Mouse (Mus musculus) liver, embryonic 13.5 days (tissue): ENCODE results near the gene Gm20458. TPM values are rescaled to one million over a fixed set of nuclear protein-coding genes. Genes with fewer than 3 reads are reported as not detected.

Source experiments
- ATAC-seq: fragments of 200-750 bp; cut with Nextera tagmentation; 2 replicates; pipeline ENCODE4 v1.8.0; 2017; ENCODE audit warnings: low read depth, mild to moderate bottlenecking, moderate number of reproducible peaks, moderate library complexity
- DNase-seq: peaks from one replicate; pipeline ENCODE4 v3.0.0; 2022
- H3K27ac ChIP-seq: fragments of 300-500 bp; sonication (generic); 2 replicates; pipeline ENCODE4 v1.5.1; 2015; ENCODE audit warnings: moderate library complexity, mild to moderate bottlenecking, inconsistent platforms
- H3K27me3 ChIP-seq: fragments of 300-500 bp; sonication (generic); 2 replicates; pipeline ENCODE4 v1.6.1; 2015; ENCODE audit warnings: mild to moderate bottlenecking, inconsistent platforms
- H3K36me3 ChIP-seq: fragments of 300-500 bp; sonication (generic); 2 replicates; pipeline ENCODE4 v1.6.1; 2015; ENCODE audit warnings: mild to moderate bottlenecking, inconsistent platforms
- H3K4me1 ChIP-seq: fragments of 300-500 bp; sonication (generic); replicated peaks from 2 replicates; pipeline ENCODE4 v1.6.1; 2015; ENCODE audit warnings: inconsistent platforms
- H3K4me2 ChIP-seq: fragments of 300-500 bp; sonication (generic); 2 replicates; pipeline ENCODE4 v1.6.1; 2015; ENCODE audit warnings: inconsistent platforms, mild to moderate bottlenecking, moderate library complexity
- H3K4me3 ChIP-seq: fragments of 300-500 bp; sonication (generic); replicated peaks from 2 replicates; pipeline ENCODE4 v1.5.1; 2015; ENCODE audit warnings: mild to moderate bottlenecking, inconsistent platforms
- H3K9ac ChIP-seq: fragments of 300-500 bp; sonication (generic); 2 replicates; pipeline ENCODE4 v1.6.1; 2015; ENCODE audit warnings: mild to moderate bottlenecking, inconsistent platforms
- H3K9me3 ChIP-seq: fragments of 300-500 bp; sonication (generic); replicated peaks from 2 replicates; pipeline ENCODE4 v1.6.1; 2016; ENCODE audit warnings: inconsistent platforms
- WGBS: fragments of 180-500 bp; shearing (Covaris S2); methylation state at CpG from one replicate; pipeline ENCODE4 v1.1.7; 2015; ENCODE audit not compliant: insufficient replicate concordance; 5-methylcytosine and 5-hydroxymethylcytosine counted together
- polyA plus RNA-seq: library from polyadenylated mRNA; unstranded; fragments of >200 nt; fragmentation: Nextera tagmentation; extraction: Ambion mirVana; gene quantifications from 2 replicates; pipeline ENCODE4 v1.2.1, GENCODE M21; 2015

Gene Gm20458
- polyA plus RNA-seq, 1 experiment from 2014 or later: 5.7 TPM

DNA sequence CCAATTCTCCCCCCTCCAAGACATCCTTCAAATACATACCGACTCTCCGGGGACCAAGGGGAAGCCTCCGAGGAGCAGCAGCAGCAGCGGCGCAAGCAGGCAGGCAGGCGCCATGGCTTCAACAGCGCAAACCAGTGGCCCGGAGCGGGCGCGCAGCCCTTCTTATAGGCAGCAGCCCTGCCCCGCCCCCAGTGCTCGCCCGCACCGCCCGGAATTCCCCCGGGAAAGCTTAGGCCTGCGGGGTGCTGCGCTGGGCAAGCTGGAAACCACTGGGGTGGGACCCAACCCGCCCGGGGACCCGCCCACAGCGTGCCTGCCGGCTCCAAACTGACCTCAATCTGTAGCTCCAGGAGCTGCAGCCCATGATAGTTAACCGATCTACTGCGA, 17.7 kb upstream of the Gm20458 start:
- H3K4me1 ChIP-seq: peaks cover 17% of the 10 kb centered on the region
- no peaks in the 10 kb centered on the region for H3K9me3 ChIP-seq
- no peaks in the 10 kb centered on the region for H3K36me3 ChIP-seq
- H3K27me3 ChIP-seq: peaks cover 53% of the 10 kb centered on the region
- DNase-seq (peak; percentile 15), ATAC-seq (peak; percentile 78)
- peak overlapping the region; percentile 45 for H3K4me2 ChIP-seq
- H3K9ac ChIP-seq: peak overlapping the region; percentile 68
- H3K27ac ChIP-seq: peak overlapping the region; percentile 13; the same call in 1 of the 2 replicates
- 2% methylated on average over 26 of the region's 26 CpGs for WGBS
- peak overlapping the region; percentile 58 for H3K4me3 ChIP-seq

DNA sequence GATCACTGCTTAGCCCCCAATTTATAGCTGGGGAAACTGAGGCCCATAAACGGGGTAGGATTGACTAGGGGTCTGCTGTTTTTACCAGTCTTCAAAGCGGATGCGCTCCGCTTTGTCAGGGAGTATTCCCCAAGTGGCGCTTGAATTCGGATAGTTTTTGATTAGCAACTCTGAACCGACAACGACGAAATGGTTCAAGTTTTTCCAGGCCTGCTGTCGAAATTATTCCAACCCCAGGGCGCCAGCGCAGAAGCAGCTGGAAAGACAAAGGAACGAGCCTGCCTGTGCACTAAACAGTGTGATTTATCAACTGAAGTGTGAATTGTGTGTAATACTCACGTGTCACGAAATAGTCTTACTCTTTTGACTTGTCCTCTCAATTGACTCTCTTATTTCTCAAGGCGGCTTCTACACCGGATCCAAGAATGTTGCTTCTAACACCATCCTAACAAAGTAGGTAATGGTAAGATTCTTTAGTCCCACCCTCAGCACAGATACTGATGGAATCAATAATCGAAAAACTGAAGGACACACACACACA, 17.2 kb upstream of the Gm20458 start, which contains the start of gene Sdc4:
TSS of gene Sdc4 (minus strand) at position 428 of the 541 bp plus-strand sequence.
- DNase-seq: no peak
- H3K27ac ChIP-seq: peak within 1 kb of the TSS; percentile 13; the same call in 1 of the 2 replicates
- H3K27me3 ChIP-seq: peaks cover 53% of the 10 kb centered on the region
- H3K36me3 ChIP-seq: no peaks in the 10 kb centered on the region
- peak within 1 kb of the TSS; percentile 68 for H3K9ac ChIP-seq
- 12% methylated on average over 18 of the region's 18 CpGs for WGBS
- H3K9me3 ChIP-seq: no peaks in the 10 kb centered on the region
- H3K4me2 ChIP-seq: peak within 1 kb of the TSS; percentile 45
- ATAC-seq: no peak
- peak within 1 kb of the TSS; percentile 58 for H3K4me3 ChIP-seq
- peaks cover 17% of the 10 kb centered on the region for H3K4me1 ChIP-seq

DNA sequence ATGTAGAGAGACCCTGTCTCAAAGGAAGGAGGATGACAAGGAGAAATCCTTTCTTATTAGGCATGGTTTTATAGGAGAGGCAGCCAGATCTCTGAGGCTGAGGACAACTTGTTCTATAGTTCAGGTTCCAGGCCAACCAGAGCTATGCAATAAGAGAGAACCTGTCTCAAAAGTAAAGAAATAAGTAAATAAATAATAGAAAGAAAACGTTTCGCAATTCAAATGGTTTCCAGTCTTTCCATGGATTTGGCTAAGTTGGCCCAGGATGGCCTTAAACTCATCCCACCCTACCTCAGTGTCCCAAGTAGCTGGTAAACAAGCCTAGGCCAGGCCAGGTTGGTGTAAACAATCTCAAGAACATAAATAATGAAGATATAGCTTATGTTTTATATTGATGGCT, 16.1 kb upstream of the Gm20458 start:
- Histone ChIP-seq H3K9ac (no peak overlapping the region), H3K9me3 (no peaks in the 10 kb centered on the region), H3K27me3 (peaks cover 53% of the 10 kb centered on the region), H3K4me1 (peaks cover 10% of the 10 kb centered on the region), H3K27ac (no peak overlapping the region), H3K4me2 (no peak overlapping the region), H3K36me3 (no peaks in the 10 kb centered on the region), H3K4me3 (no peak overlapping the region)
- WGBS: 54% methylated on average over 2 of the region's 2 CpGs
- ATAC-seq (no peak), DNase-seq (no peak)

DNA sequence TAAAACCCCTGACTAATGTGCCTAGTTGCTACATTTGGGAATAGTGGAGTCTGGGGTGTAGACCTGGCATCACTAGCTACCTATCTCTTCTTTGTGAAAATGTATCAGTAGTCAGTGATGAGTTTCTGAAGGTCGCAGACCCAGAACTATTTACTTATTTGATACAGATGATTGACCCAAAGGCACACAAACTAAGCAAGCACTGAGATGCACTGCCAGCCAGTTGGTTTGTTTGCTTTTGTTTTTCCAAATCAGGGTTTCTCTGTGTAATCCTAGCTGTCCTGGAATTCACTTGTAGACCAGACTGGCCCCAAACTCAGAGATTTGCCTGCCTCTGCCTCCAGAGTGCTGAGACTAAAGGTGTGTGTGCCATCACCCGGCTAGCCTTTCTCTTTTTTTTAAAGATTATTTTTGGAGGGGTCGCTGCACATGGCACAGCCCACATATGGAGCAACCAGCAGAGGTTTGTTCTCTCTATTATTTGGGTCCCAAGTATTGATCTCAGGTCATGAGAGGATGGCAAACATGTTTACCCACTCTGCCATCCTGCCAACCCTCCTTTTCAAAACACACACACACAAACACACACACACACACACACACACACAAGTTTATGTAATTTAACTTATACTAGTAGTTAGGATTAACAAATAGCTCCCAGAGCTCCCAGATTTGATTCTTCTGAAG, 15.2 kb upstream of the Gm20458 start:
- Histone ChIP-seq H3K36me3 (no peaks in the 10 kb centered on the region), H3K9me3 (no peaks in the 10 kb centered on the region), H3K9ac (no peak overlapping the region), H3K4me1 (peaks cover 5% of the 10 kb centered on the region), H3K27me3 (peaks cover 50% of the 10 kb centered on the region), H3K4me2 (no peak overlapping the region), H3K4me3 (no peak overlapping the region), H3K27ac (peak overlapping the region; percentile 29; the same call in 1 of the 2 replicates)
- WGBS: 55% methylated on average over 3 of the region's 3 CpGs
- DNase-seq: no peak
- no peak for ATAC-seq

DNA sequence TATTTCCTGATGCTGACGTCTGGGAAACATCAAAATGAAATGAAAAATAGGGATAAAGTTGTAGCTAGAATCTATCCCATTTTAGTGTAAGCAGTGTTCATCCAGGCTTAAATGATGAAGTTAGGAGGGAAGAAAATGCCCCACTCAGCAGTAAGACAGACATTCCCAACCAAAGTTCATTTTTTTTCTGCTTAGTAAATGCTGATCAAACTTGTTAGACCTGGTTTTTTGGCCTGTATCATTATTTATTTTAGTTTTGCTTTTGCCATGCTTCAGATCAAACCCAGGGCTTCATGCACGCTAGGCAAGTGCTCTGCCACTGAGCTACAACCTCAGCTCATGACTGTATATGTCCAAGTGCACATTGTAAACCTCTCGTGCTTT, 14.7 kb upstream of the Gm20458 start:
- ATAC-seq: no peak
- WGBS: 49% methylated on average over 3 of the region's 3 CpGs

DNA sequence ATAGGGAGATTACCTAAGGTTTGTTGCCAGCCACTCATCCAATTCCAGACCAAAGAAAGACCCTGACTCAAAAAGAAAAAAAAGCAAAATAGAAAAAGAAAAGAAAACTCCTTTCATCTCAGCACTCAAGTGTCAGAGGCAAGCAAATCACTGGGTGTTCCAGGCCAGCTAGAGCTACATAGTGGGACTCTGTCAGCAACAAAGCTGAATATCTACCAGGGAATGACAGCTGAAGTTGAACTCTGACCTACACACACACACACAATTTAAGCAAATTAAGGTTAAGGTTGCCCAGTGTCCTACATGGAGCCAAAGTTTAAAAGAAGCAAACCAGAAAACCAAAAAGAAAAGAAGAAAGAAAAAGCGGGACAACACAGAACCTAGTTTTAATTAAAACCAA, 12.6 kb upstream of the Gm20458 start:
- no peaks in the 10 kb centered on the region for H3K9me3 ChIP-seq
- peaks cover 28% of the 10 kb centered on the region for H3K27me3 ChIP-seq
- H3K27ac ChIP-seq: no peak overlapping the region
- H3K4me2 ChIP-seq: no peak overlapping the region
- 71% methylated on average over 1 of the region's 1 CpGs for WGBS
- H3K36me3 ChIP-seq: no peaks in the 10 kb centered on the region
- no peak for DNase-seq
- no peak overlapping the region for H3K4me3 ChIP-seq
- no peak for ATAC-seq
- H3K4me1 ChIP-seq: no peaks in the 10 kb centered on the region; the same call in 1 of the 2 replicates
- no peak overlapping the region for H3K9ac ChIP-seq

More for the DNA sequence above, 14.7 kb upstream of the Gm20458 start:
- peaks cover 46% of the 10 kb centered on the region for H3K27me3 ChIP-seq
- peaks cover 2% of the 10 kb centered on the region; the same call in 1 of the 2 replicates for H3K4me1 ChIP-seq
- no peak for DNase-seq
- H3K36me3 ChIP-seq: no peaks in the 10 kb centered on the region
- no peak overlapping the region for H3K9ac ChIP-seq
- H3K4me3 ChIP-seq: no peak overlapping the region
- H3K27ac ChIP-seq: no peak overlapping the region
- no peaks in the 10 kb centered on the region for H3K9me3 ChIP-seq
- no peak overlapping the region for H3K4me2 ChIP-seq

DNA sequence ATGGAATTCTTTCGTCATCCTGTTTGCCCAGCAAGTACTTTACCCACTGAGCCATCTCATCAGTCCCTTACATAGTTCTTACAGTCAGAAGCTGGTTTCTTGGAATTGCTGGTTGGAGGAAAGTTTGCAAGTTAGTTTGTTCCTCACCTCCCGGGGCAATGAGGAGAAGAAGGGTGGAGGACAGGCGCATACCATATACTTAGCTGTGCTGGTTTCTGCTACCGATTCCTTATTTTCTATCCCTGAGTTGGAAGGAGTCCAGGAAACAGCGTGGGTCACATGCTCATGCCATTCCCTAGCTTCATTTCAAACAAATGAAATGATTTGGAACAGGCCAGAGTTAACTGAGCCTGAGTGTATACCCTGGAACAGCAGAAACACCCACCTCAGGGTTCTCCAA, 11.8 kb upstream of the Gm20458 start:
- Histone ChIP-seq H3K4me3 (no peak overlapping the region), H3K9me3 (no peaks in the 10 kb centered on the region), H3K9ac (no peak overlapping the region), H3K27ac (no peak overlapping the region), H3K4me2 (no peak overlapping the region), H3K27me3 (peaks cover 20% of the 10 kb centered on the region), H3K4me1 (no peaks in the 10 kb centered on the region; the same call in 1 of the 2 replicates), H3K36me3 (no peaks in the 10 kb centered on the region)
- DNase-seq: no peak
- ATAC-seq: no peak
- 63% methylated on average over 5 of the region's 5 CpGs for WGBS

DNA sequence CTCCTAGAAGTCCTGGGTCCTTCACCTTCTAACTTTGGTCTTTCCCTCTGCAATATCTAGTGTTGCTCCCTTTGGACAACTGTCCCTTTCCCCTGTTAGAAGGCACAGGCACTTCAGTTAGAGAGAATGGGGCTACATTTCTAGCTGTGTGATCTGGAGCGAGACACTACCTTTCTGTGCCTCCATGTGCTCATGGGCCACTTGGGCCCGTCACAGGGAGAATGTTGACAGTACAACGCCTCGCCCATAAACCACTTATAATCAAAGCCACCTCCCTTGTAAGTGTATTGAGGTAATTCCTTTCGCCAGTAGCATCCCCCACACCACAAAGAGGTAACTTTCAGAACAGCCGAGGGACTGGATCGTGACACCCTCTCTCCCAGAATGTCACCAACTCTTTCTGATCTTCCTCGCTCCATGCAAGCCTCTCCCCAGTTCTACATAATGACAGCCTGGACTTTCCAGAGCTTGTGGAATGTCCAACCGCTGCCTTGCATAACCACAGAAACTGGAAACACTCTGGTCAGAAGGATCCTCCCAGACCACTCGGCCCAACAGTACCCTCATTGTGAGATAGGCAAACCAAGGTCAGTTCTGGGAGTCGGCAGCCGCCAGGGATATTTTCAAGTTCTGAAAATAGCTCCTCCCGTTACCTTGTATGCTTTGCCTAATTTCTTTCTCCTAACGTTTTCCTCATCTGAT, 11.3 kb upstream of the Gm20458 start:
- Histone ChIP-seq H3K27ac (no peak overlapping the region), H3K36me3 (no peaks in the 10 kb centered on the region), H3K9me3 (no peaks in the 10 kb centered on the region), H3K4me3 (no peak overlapping the region), H3K9ac (no peak overlapping the region), H3K27me3 (peaks cover 14% of the 10 kb centered on the region), H3K4me2 (no peak overlapping the region), H3K4me1 (peaks cover 1% of the 10 kb centered on the region; the same call in 1 of the 2 replicates)
- 70% methylated on average over 14 of the region's 14 CpGs for WGBS
- DNase-seq: no peak
- ATAC-seq: no peak

DNA sequence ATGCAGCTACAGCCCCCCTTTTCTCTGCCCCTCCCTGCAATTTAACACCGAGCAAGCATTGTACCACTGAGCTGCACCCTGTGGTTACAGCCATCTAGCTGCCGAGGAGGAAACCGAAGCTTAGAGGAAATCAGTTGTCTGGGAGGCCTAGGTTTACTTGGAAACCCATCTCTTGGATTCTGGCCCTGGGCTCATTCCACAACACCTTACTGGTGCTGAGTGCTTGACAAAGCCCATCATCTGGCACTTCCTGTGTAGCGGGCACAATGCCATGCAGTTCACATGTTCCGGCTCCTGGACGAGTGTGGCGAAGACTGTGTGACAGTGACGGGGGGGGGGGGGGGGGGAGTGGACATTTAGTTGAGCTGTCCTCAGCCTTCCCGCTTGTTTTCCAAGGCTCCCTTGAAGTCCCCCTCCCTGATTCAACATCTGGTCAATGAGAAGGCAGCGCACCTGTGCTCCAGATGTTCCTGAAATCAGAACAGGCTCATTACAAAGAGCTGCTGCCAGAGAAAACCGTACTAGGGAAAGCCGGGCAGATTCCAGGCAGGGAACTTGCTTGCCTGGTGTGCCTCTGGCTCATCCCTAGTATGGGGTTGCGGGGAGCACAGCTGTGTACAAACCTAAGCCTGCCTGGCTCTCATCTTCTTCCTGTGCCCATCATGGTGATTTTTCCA, 8.6 kb upstream of the Gm20458 start:
- H3K4me2 ChIP-seq: no peak overlapping the region
- DNase-seq (no peak), ATAC-seq (no peak)
- H3K27me3 ChIP-seq: 0 out of 2 replicates have a peak, but pooled peaks cover 3% of the 10 kb centered on the region
- no peaks in the 10 kb centered on the region for H3K36me3 ChIP-seq
- H3K4me3 ChIP-seq: no peak overlapping the region
- peaks cover 24% of the 10 kb centered on the region; the same call in 1 of the 2 replicates for H3K4me1 ChIP-seq
- H3K9ac ChIP-seq: no peak overlapping the region
- 43% methylated on average over 13 of the region's 13 CpGs for WGBS
- H3K9me3 ChIP-seq: no peaks in the 10 kb centered on the region
- H3K27ac ChIP-seq: no peak overlapping the region

DNA sequence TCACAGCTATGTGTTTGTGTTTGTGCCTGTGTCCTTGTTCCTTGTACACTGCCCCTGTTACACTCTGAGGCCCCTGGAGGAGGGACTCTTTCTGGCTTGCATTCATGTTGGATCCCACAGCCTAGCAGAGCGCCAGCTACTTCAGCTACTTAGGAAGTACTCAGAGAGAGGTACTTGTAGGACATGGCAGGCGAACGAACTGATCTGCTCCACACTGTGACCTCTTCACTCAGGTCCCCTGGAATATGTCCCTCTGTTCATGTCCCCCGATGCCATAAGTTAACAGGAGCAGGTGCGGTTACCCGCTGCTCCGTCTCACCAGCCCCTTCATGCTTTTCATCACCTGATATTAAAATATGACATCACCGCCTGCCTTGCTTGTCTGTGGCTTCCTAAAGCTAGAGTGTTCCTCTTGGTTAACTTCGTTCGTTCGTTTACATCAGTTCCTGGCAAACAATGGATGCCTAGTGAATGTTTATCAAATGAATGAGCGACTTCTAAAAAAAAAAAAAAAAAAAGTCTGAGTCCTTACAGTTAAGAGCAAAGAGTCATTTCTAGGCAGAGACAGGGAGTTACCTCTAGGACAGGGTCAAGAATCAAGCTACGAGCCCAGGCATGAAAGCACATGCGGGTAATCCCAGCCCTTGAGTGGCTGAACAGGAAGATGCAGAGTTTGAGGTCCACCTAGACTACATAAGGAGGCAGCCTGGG, 7.6 kb upstream of the Gm20458 start:
- H3K27ac ChIP-seq: no peak overlapping the region
- WGBS: 63% methylated on average over 14 of the region's 14 CpGs
- DNase-seq (no peak), ATAC-seq (no peak)
- no peak overlapping the region for H3K4me2 ChIP-seq
- H3K4me3 ChIP-seq: no peak overlapping the region
- no peaks in the 10 kb centered on the region for H3K36me3 ChIP-seq
- H3K9ac ChIP-seq: no peak overlapping the region
- no peaks in the 10 kb centered on the region for H3K9me3 ChIP-seq
- 0 out of 2 replicates have a peak, but pooled peaks cover 3% of the 10 kb centered on the region for H3K27me3 ChIP-seq
- peaks cover 24% of the 10 kb centered on the region; the same call in 1 of the 2 replicates for H3K4me1 ChIP-seq
